Mouse (Mus musculus) spleen, adult 2 months (tissue): ENCODE data around the gene Klhdc7a. TPM values are rescaled to one million over a fixed set of nuclear protein-coding genes. Genes with fewer than 3 reads are reported as not detected.

ENCODE experiments used
- DNase-seq, 2 experiments: peaks; one replicate each; pipeline versions ENCODE4 v3.0.0 to v3.0.0-alpha.2; 2012 to 2021; ENCODE audit warnings: low spot score in 2 of 2, low read depth in 1 of 2
- H3K27ac ChIP-seq: fragments of 200-500 bp; 2 replicates; pipeline ENCODE4 v1.5.1; 2012; ENCODE audit warnings: low read length, inconsistent platforms; ENCODE audit not compliant: insufficient read depth
- H3K27me3 ChIP-seq: fragments of 200-500 bp; 2 replicates; pipeline ENCODE4 v1.6.1; 2012; ENCODE audit warnings: mild to moderate bottlenecking, moderate library complexity, low read length, inconsistent platforms; ENCODE audit not compliant: control insufficient read depth, insufficient read depth
- H3K36me3 ChIP-seq: fragments of 200-500 bp; 2 replicates; pipeline ENCODE4 v1.6.1; 2012; ENCODE audit warnings: mild to moderate bottlenecking, low read length, inconsistent platforms; ENCODE audit not compliant: control insufficient read depth, insufficient read depth
- H3K4me1 ChIP-seq: fragments of 200-500 bp; 2 replicates; pipeline ENCODE4 v1.6.1; 2011; ENCODE audit warnings: inconsistent platforms; ENCODE audit not compliant: control insufficient read depth, insufficient read depth, insufficient read length
- H3K4me3 ChIP-seq: fragments of 200-500 bp; 2 replicates; pipeline ENCODE4 v1.5.1; 2011; ENCODE audit warnings: mild to moderate bottlenecking, inconsistent platforms; ENCODE audit not compliant: insufficient read depth, insufficient read length; ENCODE audit errors: extremely low read depth
- CTCF ChIP-seq: fragments of 200-500 bp; IDR thresholded peaks from 2 replicates; pipeline ENCODE4 v1.5.1; 2011; ENCODE audit warnings: mild to moderate bottlenecking, inconsistent platforms; ENCODE audit not compliant: insufficient read depth, insufficient read length, insufficient replicate concordance; ENCODE audit errors: extremely low read depth
- POLR2A ChIP-seq: fragments of 200-500 bp; IDR thresholded peaks from 2 replicates; pipeline ENCODE4 v1.6.1; 2011; ENCODE audit warnings: low read depth, low read length, inconsistent platforms
- WGBS: fragments of 180-500 bp; shearing (Covaris S2); methylation state at CpG from one replicate; pipeline ENCODE4 v1.1.7; 2018; 5-methylcytosine and 5-hydroxymethylcytosine counted together
- polyA plus RNA-seq: library from polyadenylated mRNA; depleted of rRNA; stranded (reverse); fragments of >200 nt; gene quantifications from 2 replicates; pipeline ENCODE4 v1.2.3, GENCODE M21; 2012; rRNA removed

The Klhdc7a gene
- polyA plus RNA-seq: 0.65 and 0.72 TPM in 2 replicates

- no peak within 1 kb of the TSS for H3K27ac ChIP-seq
- no peaks in the 10 kb centered on the region for H3K4me1 ChIP-seq
- H3K4me3 ChIP-seq: no peak within 1 kb of the TSS
- H3K36me3 ChIP-seq: no peaks in the 10 kb centered on the region
- DNase-seq: no peak
- no peaks in the 10 kb centered on the region for H3K27me3 ChIP-seq
- no peak for TF ChIP-seq CTCF
- no peak for TF ChIP-seq POLR2A
- WGBS: 76% methylated on average over 4 of the region's 4 CpGs
These were observed at the start of gene Klhdc7a for GRCm38 (mm10) chr4:139967922-139968321. TSS of gene Klhdc7a (minus strand) at chr4:139968026.

DNA sequence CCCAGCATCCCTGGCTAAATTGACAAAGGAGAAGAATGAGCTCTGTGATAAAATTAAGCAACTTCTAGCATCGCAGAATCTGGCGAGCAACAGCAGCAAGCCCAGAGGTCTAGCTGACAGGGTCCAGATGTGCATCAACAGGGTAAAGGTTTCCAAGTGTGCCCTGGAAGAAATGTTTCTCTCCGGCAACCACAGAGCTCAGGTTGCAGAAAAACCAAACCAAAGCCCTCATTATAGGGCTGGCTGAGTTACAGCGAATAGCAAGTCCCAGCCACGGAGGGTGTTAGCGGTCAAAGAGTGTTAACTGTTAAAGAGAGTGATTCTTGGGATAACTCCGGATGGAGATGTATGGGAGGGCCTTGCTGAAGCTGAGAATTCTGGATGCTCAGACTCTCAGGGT lies 48.1 kb upstream of the Klhdc7a start:
- no peak overlapping the region for H3K4me3 ChIP-seq
- no peak for DNase-seq
- TF ChIP-seq POLR2A (no peak), CTCF (no peak)
- no peaks in the 10 kb centered on the region for H3K4me1 ChIP-seq
- H3K27ac ChIP-seq: no peak overlapping the region
- 72% methylated on average over 7 of the region's 7 CpGs for WGBS
- H3K27me3 ChIP-seq: no peaks in the 10 kb centered on the region
- H3K36me3 ChIP-seq: no peaks in the 10 kb centered on the region

- no peaks in the 10 kb centered on the region for H3K27me3 ChIP-seq
- H3K36me3 ChIP-seq: no peaks in the 10 kb centered on the region
- no peaks in the 10 kb centered on the region for H3K4me1 ChIP-seq
- TF ChIP-seq CTCF (no peak), POLR2A (no peak)
- no peak for DNase-seq
- no peak overlapping the region for H3K4me3 ChIP-seq
- 77% methylated on average over 11 of the region's 11 CpGs for WGBS
- H3K27ac ChIP-seq: no peak overlapping the region
These were observed 43.1 kb upstream of the Klhdc7a start for GRCm38 (mm10) chr4:140010728-140011470.

DNA sequence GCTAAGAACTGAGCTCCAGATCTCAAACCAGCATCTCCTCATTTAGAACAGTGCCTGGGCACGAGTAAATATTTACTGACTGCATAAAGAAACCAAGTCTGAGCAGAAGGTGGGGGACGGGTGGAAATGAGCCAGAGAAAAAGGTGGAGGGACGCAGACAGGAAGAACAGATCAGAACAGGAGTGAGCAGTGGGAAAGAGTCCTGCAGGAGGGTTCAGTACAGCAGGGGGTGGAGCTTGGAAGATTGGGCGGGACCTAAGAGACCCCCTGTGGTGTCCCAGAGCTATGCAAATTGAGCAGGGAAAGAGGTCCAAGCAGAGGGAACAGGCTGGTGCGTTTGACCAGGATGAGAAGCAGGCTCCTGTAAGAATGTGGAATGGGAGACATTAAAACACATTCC lies 37.1 kb upstream of the Klhdc7a start:
- Histone ChIP-seq H3K27ac (no peak overlapping the region), H3K4me3 (no peak overlapping the region), H3K27me3 (0 out of 2 replicates have a peak, but pooled peaks cover 2% of the 10 kb centered on the region), H3K36me3 (no peaks in the 10 kb centered on the region), H3K4me1 (no peaks in the 10 kb centered on the region; the same call in 1 of the 2 replicates)
- WGBS: 15% methylated on average over 5 of the region's 5 CpGs
- DNase-seq: no peak
- TF ChIP-seq CTCF (no peak), POLR2A (no peak)

- Histone ChIP-seq H3K27me3 (0 out of 2 replicates have a peak, but pooled peaks cover 2% of the 10 kb centered on the region), H3K4me3 (no peak overlapping the region), H3K36me3 (no peaks in the 10 kb centered on the region), H3K4me1 (no peaks in the 10 kb centered on the region; the same call in 1 of the 2 replicates), H3K27ac (peak overlapping the region; percentile 17; the same call in 1 of the 2 replicates)
- TF ChIP-seq CTCF (no peak), POLR2A (no peak)
- WGBS: 17% methylated on average over 12 of the region's 12 CpGs
- DNase-seq: peak in 1 of 2 experiments; percentile 30
These were observed 36.3 kb upstream of the Klhdc7a start for GRCm38 (mm10) chr4:140004170-140004569.

- WGBS: 20% methylated on average over 12 of the region's 12 CpGs
- Histone ChIP-seq H3K4me1 (no peaks in the 10 kb centered on the region; the same call in 1 of the 2 replicates), H3K36me3 (no peaks in the 10 kb centered on the region), H3K27me3 (0 out of 2 replicates have a peak, but pooled peaks cover 2% of the 10 kb centered on the region), H3K4me3 (no peak overlapping the region), H3K27ac (no peak overlapping the region)
- no peak for DNase-seq
- no peak for TF ChIP-seq POLR2A
- no peak for TF ChIP-seq CTCF
These were observed 34.2 kb upstream of the Klhdc7a start for GRCm38 (mm10) chr4:140002069-140002468.

DNA sequence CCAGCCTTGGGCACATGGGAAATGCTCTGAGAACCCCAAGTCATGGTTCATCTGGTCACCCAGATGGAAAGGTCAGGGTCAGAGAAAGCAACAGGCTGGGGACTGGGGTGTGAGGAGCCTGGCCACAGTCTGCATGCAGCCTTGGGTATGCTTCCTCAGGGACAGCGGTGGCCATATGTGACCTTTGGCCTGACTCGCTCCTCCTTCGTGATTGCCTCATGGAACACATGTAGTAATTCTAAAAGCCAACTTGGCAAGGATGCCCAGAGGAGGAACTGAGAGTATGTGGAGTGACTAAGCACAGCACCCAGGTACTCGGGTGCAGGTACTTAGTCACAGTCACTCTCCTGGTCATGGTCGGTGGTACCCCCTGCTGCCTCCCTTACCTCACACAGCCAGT lies 33.1 kb upstream of the Klhdc7a start:
- WGBS: 80% methylated on average over 5 of the region's 5 CpGs
- 0 out of 2 replicates have a peak, but pooled peaks cover 2% of the 10 kb centered on the region for H3K27me3 ChIP-seq
- no peaks in the 10 kb centered on the region for H3K36me3 ChIP-seq
- no peak overlapping the region for H3K27ac ChIP-seq
- H3K4me3 ChIP-seq: no peak overlapping the region
- H3K4me1 ChIP-seq: no peaks in the 10 kb centered on the region; the same call in 1 of the 2 replicates
- DNase-seq: no peak
- TF ChIP-seq POLR2A: no peak
- TF ChIP-seq CTCF: no peak
